Mouse (Mus musculus) cerebellum, adult 2 months (tissue): ENCODE data around the gene Vill.

Source experiments
- CTCF ChIP-seq: fragments of 200-500 bp; IDR thresholded peaks from 2 replicates; pipeline ENCODE4 v1.5.1; 2011; ENCODE audit warnings: low read depth, mild to moderate bottlenecking, control low read depth, low read length, moderate library complexity, borderline replicate concordance; ENCODE audit not compliant: insufficient read depth
- POLR2A ChIP-seq: fragments of 200-500 bp; IDR thresholded peaks from 2 replicates; pipeline ENCODE4 v1.6.1; 2011; ENCODE audit warnings: low read length, control low read depth, borderline replicate concordance; ENCODE audit not compliant: insufficient read depth

- TF ChIP-seq CTCF (no peak), POLR2A (no peak)
Observed at GRCm38 (mm10) chr9:119071786-119072185, 19.2 kb downstream of the Vill start.
